Mouse (Mus musculus) G1E (cell line): ENCODE measurements around the gene N4bp1. TPM values are rescaled to one million over a fixed set of nuclear protein-coding genes. Genes with fewer than 3 reads are reported as not detected.

Source experiments
- ATAC-seq: 2 replicates; pipeline ENCODE4 v1.8.0; 2016; ENCODE audit warnings: mild to moderate bottlenecking; ENCODE audit not compliant: insufficient number of reproducible peaks, poor library complexity, low FRiP score, severe bottlenecking; ENCODE audit errors: extremely low read depth
- DNase-seq: peaks from one replicate; pipeline ENCODE4 v3.0.0; 2012; ENCODE audit warnings: low spot score
- H3K27me3 ChIP-seq: 2 replicates; pipeline ENCODE4 v1.6.1; 2012; ENCODE audit warnings: mild to moderate bottlenecking, low read length, inconsistent platforms; ENCODE audit not compliant: insufficient read depth
- H3K36me3 ChIP-seq: replicated peaks from 2 replicates; pipeline ENCODE3; 2012; ENCODE audit warnings: mild to moderate bottlenecking, inconsistent platforms
- H3K4me1 ChIP-seq: 2 replicates; pipeline ENCODE4 v1.6.1; 2012; ENCODE audit warnings: low read depth, low read length, inconsistent platforms, mixed read lengths; ENCODE audit not compliant: insufficient read depth
- H3K4me3 ChIP-seq: 2 replicates; pipeline ENCODE4 v1.5.1; 2012; ENCODE audit warnings: low read depth, mild to moderate bottlenecking, inconsistent platforms, low read length, moderate library complexity, mixed read lengths
- H3K9me3 ChIP-seq: replicated peaks from 2 replicates; pipeline ENCODE4 v1.6.1; 2012; ENCODE audit warnings: inconsistent platforms
- CTCF ChIP-seq: IDR thresholded peaks from 2 replicates; pipeline ENCODE4 v1.5.1; 2012; ENCODE audit warnings: low read depth, low read length, inconsistent platforms, mixed read lengths
- GATA1 ChIP-seq: IDR thresholded peaks from 2 replicates; pipeline ENCODE4 v1.6.1; 2012; ENCODE audit warnings: borderline replicate concordance, low read length, inconsistent platforms, mixed read lengths
- GATA2 ChIP-seq: IDR thresholded peaks from 2 replicates; pipeline ENCODE4 v1.6.1; 2012; ENCODE audit warnings: low read depth, low read length, inconsistent platforms, borderline replicate concordance
- POLR2AphosphoS5 ChIP-seq: IDR thresholded peaks from 2 replicates; pipeline ENCODE4 v1.6.1; 2012; ENCODE audit warnings: low read depth, low read length, inconsistent platforms; ENCODE audit not compliant: insufficient replicate concordance
- TAL1 ChIP-seq: conservative IDR thresholded peaks from 2 replicates; pipeline ENCODE4 v1.6.1; 2012; ENCODE audit warnings: low read depth, low read length, inconsistent platforms, mixed read lengths
- polyA plus RNA-seq: library from polyadenylated mRNA; stranded (reverse); fragments of >175 nt; gene quantifications from 2 replicates; pipeline ENCODE4 v1.2.3, GENCODE M21; 2012
- total RNA-seq, 2 experiments: library from RNA; stranded (forward) in 1 of 2; stranded (reverse) in 1 of 2; fragments of 200-1000 nt in 1 of 2; fragments of >200 nt in 1 of 2; fragmentation: Nextera tagmentation in 1 of 2; gene quantifications; 2 replicates each; pipeline ENCODE4 v1.2.3; 2014 to 2017

The N4bp1 gene
- total and polyA plus RNA-seq, 3 experiments = 11.4 to 30.1 (median 17.2) TPM

DNA sequence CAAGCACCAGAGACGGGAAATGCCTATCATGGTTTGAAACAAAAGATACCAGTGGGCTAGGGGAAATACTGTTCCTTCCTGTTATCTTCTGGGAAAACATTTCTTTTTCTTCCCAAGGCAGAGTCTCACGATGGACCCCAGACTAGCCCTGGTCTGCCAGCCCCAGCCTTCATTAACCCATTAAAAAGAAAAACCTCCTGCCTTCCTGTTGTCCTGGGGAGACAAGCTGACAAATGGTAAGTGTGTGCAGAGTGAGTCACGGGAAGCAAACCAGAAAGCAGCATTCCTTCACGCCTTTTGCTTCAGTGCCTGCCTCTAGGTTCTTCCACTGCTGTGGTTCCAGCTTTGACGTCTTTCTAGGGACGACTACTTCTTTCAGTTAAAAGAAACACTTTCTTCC is 83.1 kb downstream of the N4bp1 start:
- no peaks in the 10 kb centered on the region for H3K9me3 ChIP-seq
- TF ChIP-seq GATA1 = no peak
- TF ChIP-seq CTCF = no peak
- TF ChIP-seq POLR2AphosphoS5 = no peak
- TF ChIP-seq GATA2 = no peak
- TF ChIP-seq TAL1 = no peak
- no peak overlapping the region for H3K4me3 ChIP-seq
- H3K36me3 ChIP-seq = no peaks in the 10 kb centered on the region
- DNase-seq (no peak), ATAC-seq (no peak)
- H3K4me1 ChIP-seq = no peaks in the 10 kb centered on the region
- H3K27me3 ChIP-seq = peaks cover 2% of the 10 kb centered on the region; the same call in 1 of the 2 replicates

- H3K4me1 ChIP-seq = no peaks in the 10 kb centered on the region
- peaks cover 2% of the 10 kb centered on the region; the same call in 1 of the 2 replicates for H3K27me3 ChIP-seq
- no peaks in the 10 kb centered on the region for H3K9me3 ChIP-seq
- DNase-seq = no peak
- no peak overlapping the region for H3K4me3 ChIP-seq
- no peak for ATAC-seq
- no peak for TF ChIP-seq GATA1
- TF ChIP-seq POLR2AphosphoS5 = no peak
- no peak for TF ChIP-seq TAL1
- TF ChIP-seq GATA2 = no peak
- no peak for TF ChIP-seq CTCF
- no peaks in the 10 kb centered on the region for H3K36me3 ChIP-seq
Measured at GRCm38 (mm10) chr8:86800966-86801365, 84.1 kb downstream of the N4bp1 start.

- no peak for ATAC-seq
- Histone ChIP-seq H3K4me1 (no peaks in the 10 kb centered on the region), H3K4me3 (no peak overlapping the region), H3K9me3 (no peaks in the 10 kb centered on the region), H3K27me3 (peaks cover 2% of the 10 kb centered on the region; the same call in 1 of the 2 replicates), H3K36me3 (no peaks in the 10 kb centered on the region)
- DNase-seq = no peak
- TF ChIP-seq TAL1 (no peak), POLR2AphosphoS5 (no peak), GATA2 (no peak), GATA1 (no peak), CTCF (no peak)
Measured at GRCm38 (mm10) chr8:86798141-86798540, 86.9 kb downstream of the N4bp1 start.

GRCm38 (mm10) chr8:86797705-86798104 is 87.4 kb downstream of the N4bp1 start:
- TF ChIP-seq GATA2 (no peak), CTCF (no peak), GATA1 (no peak), POLR2AphosphoS5 (no peak)
- peaks cover 2% of the 10 kb centered on the region; the same call in 1 of the 2 replicates for H3K27me3 ChIP-seq
- H3K36me3 ChIP-seq = no peaks in the 10 kb centered on the region
- DNase-seq (no peak), ATAC-seq (no peak)
- H3K4me3 ChIP-seq = no peak overlapping the region
- H3K9me3 ChIP-seq = no peaks in the 10 kb centered on the region
- no peaks in the 10 kb centered on the region for H3K4me1 ChIP-seq

DNA sequence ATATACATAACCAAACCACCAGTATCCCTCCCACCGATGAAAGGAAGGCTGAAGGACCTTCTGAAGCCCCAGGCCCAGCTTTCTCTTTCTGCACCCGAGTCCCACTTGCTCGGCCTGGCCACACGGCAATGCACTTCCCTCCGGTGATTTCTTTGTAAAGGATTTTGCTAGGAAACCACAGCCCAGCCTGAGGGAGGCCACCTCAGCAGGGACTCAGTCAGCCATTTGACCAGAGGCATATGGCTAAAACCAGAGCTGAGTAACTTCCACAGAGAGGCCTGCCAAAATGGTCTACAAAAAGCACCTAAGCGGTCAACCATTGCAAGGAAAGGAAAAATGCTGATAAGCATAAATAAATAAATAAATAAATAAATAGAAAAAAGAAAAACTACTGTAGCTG is 90.3 kb downstream of the N4bp1 start:
- H3K9me3 ChIP-seq = no peaks in the 10 kb centered on the region
- no peak for DNase-seq
- H3K36me3 ChIP-seq = no peaks in the 10 kb centered on the region
- no peak for ATAC-seq
- H3K27me3 ChIP-seq = no peaks in the 10 kb centered on the region
- no peak overlapping the region for H3K4me3 ChIP-seq
- TF ChIP-seq POLR2AphosphoS5 (no peak), CTCF (no peak), GATA1 (no peak), GATA2 (no peak), TAL1 (no peak)
- no peaks in the 10 kb centered on the region for H3K4me1 ChIP-seq

DNA sequence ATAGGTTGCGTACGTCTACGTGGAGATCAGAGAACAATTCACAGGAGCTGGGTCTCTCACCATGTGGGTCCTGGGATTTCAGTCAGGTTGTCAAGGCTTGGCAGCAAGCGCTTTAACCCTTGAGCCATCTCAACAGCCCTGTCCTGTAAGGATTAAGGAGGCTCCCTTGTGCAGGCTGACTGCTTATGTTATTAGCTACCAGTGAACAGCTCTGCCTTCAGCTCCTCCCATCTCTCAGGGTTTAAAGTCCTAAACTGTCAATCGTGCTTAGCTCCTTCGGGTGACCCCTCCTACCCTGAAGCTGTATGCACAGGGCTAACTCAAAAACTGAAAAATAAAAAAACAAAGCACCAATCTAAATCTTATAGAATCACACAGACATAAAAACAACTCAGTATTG is 93.5 kb downstream of the N4bp1 start:
- no peak overlapping the region for H3K4me3 ChIP-seq
- no peak for TF ChIP-seq CTCF
- no peak for TF ChIP-seq POLR2AphosphoS5
- TF ChIP-seq GATA2 = no peak
- TF ChIP-seq TAL1 = no peak
- no peak for TF ChIP-seq GATA1
- H3K36me3 ChIP-seq = no peaks in the 10 kb centered on the region
- H3K9me3 ChIP-seq = no peaks in the 10 kb centered on the region
- DNase-seq (no peak), ATAC-seq (no peak)
- H3K27me3 ChIP-seq = peaks cover 6% of the 10 kb centered on the region; the same call in 1 of the 2 replicates
- H3K4me1 ChIP-seq = no peaks in the 10 kb centered on the region

DNA sequence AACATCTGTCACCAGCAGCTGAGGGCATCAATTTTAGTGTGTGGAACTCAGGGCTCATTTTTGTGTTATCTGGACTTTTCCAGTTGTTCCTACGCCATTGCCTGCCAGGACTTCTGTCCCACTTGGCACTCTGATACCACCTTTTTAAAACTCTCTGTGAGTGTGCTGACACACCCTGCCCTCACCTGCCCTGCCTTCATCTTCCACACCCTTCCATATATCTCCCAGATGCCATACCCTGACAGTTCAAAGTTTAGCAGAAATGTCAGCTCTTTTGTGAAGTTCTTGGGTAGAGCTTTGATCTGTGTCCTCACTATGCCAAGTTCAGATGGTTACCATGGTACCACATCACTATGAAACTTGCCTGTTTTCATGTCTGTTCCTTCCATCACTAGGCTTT is 95.5 kb downstream of the N4bp1 start:
- no peak for DNase-seq
- no peak for ATAC-seq

More for the DNA sequence above, 95.5 kb downstream of the N4bp1 start:
- TF ChIP-seq GATA1 (no peak), POLR2AphosphoS5 (no peak), GATA2 (no peak), CTCF (no peak), TAL1 (no peak)
- Histone ChIP-seq H3K36me3 (no peaks in the 10 kb centered on the region), H3K27me3 (peaks cover 6% of the 10 kb centered on the region; the same call in 1 of the 2 replicates), H3K4me3 (no peak overlapping the region), H3K9me3 (no peaks in the 10 kb centered on the region), H3K4me1 (no peaks in the 10 kb centered on the region)
